Mouse (Mus musculus): ENCODE data around the gene 1700122O11Rik. TPM values are rescaled to one million over a fixed set of nuclear protein-coding genes. Genes with fewer than 3 reads are reported as not detected.

1700122O11Rik gene
- total and polyA plus RNA-seq, 2 experiments from 2014 or later: not detected

- Histone ChIP-seq H3K4me2 (ENCODE audit: low read depth, low read length) (no peak overlapping the region), H3K36me3 (replicated peaks; ENCODE audit: control insufficient read depth, insufficient read depth, low read length) (no peaks in the 10 kb centered on the region), H3K27ac (ENCODE audit: low read depth) (no peak overlapping the region), H3K27me3 (ENCODE audit: control insufficient read depth, insufficient read depth, low read length) (peaks cover 16% of the 10 kb centered on the region), H3K9me3 (replicated peaks; ENCODE audit: control insufficient read depth, low read length) (no peaks in the 10 kb centered on the region), H3K4me1 (ENCODE audit: control insufficient read depth, insufficient read depth) (no peaks in the 10 kb centered on the region), H3K9ac (replicated peaks; ENCODE audit: low read depth, low read length) (no peak overlapping the region), H3K4me3 (ENCODE audit: low read depth, low read length) (no peak overlapping the region)
- 42% methylated on average over 5 of the region's 5 CpGs for WGBS
- ATAC-seq (ENCODE audit: insufficient read depth, low read depth): no peak
- TF ChIP-seq EP300 (IDR thresholded peaks at IDR 0.05; ENCODE audit: low read depth): no peak
- TF ChIP-seq CTCF (IDR thresholded peaks at IDR 0.05; ENCODE audit: low read depth): no peak
- DNase-seq (ENCODE audit: low spot score): no peak
Measured at GRCm38 (mm10) chr17:48051638-48052337, 13.7 kb upstream of the 1700122O11Rik start.

DNA sequence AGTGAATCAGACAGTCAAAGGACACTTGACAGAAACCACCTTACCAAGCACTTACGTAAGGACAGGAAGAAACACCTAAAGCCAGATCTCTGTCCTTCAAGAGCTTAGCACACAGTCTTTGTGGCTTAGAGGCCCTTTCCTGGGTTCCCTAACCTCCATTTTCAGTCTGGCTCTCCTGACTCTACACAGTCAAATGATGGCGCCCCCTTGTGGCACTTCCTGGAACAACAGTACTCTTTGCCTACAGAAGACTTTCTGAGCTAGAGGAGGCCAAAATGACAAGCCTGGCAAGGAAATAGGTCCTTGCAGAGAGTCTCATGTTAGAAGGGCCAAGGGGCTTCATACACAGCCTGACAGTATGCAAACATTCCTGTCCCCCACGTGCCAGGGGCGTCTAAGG lies 7.5 kb upstream of the 1700122O11Rik start:
- no peaks in the 10 kb centered on the region for H3K27me3 ChIP-seq (ENCODE audit: control insufficient read depth, insufficient read depth, low read length)
- H3K4me3 ChIP-seq (ENCODE audit: low read depth, low read length): no peak overlapping the region
- H3K4me2 ChIP-seq (ENCODE audit: low read depth, low read length): no peak overlapping the region
- no peaks in the 10 kb centered on the region for H3K9me3 ChIP-seq (replicated peaks; ENCODE audit: control insufficient read depth, low read length)
- DNase-seq (ENCODE audit: low spot score) (peak; percentile 54), ATAC-seq (ENCODE audit: insufficient read depth, low read depth) (no peak)
- no peak overlapping the region for H3K27ac ChIP-seq (ENCODE audit: low read depth)
- H3K36me3 ChIP-seq (replicated peaks; ENCODE audit: control insufficient read depth, insufficient read depth, low read length): no peaks in the 10 kb centered on the region
- no peak overlapping the region for H3K9ac ChIP-seq (replicated peaks; ENCODE audit: low read depth, low read length)
- H3K4me1 ChIP-seq (ENCODE audit: control insufficient read depth, insufficient read depth): no peaks in the 10 kb centered on the region
- peak; percentile 73 for TF ChIP-seq CTCF (IDR thresholded peaks at IDR 0.05; ENCODE audit: low read depth)
- TF ChIP-seq EP300 (IDR thresholded peaks at IDR 0.05; ENCODE audit: low read depth): no peak
- WGBS: 33% methylated on average over 4 of the region's 4 CpGs

DNA sequence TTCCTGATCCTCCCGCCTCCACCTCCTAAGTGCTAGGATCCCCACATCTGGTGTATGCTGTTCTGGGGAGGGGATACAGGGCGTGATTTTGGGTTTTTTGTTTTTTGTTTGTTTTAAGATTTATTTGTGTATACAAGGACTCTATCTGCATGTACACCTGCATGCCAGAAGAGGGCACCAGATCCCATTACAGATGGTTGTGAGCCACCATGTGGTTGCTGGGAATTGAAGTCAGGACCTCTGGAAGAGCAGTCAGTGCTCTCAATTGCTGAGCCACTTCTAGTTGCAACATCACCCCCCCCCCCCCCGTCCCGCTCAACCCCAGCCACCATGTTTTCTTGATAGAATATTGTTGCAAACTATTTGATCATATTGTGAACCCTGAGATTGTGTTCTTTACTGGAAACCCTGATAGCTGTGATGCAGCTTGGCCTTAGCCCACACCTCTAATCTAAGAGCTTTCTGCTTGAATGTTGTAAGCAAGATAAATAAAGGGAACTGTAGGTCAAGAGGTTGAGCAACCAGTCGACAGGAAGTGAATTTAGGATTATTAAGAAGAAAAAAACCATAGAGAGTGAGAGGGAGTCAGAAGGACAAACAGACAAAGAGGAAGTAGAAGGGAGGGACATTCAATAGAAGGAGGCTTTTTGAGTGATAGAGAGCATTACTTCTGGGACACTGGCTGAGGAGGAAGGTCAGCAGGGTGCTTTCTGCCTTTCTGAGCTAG lies 5.2 kb upstream of the 1700122O11Rik start:
- no peak for TF ChIP-seq EP300 (IDR thresholded peaks at IDR 0.05; ENCODE audit: low read depth)
- 0 out of 2 replicates have a peak, but pooled peaks have one; percentile 10 for TF ChIP-seq CTCF (IDR thresholded peaks at IDR 0.05; ENCODE audit: low read depth)
- Histone ChIP-seq H3K36me3 (replicated peaks; ENCODE audit: control insufficient read depth, insufficient read depth, low read length) (no peaks in the 10 kb centered on the region), H3K4me2 (ENCODE audit: low read depth, low read length) (no peak overlapping the region), H3K27ac (ENCODE audit: low read depth) (no peak overlapping the region), H3K27me3 (ENCODE audit: control insufficient read depth, insufficient read depth, low read length) (no peaks in the 10 kb centered on the region), H3K4me1 (ENCODE audit: control insufficient read depth, insufficient read depth) (peaks cover 6% of the 10 kb centered on the region; the same call in 1 of the 2 replicates), H3K4me3 (ENCODE audit: low read depth, low read length) (no peak overlapping the region), H3K9me3 (replicated peaks; ENCODE audit: control insufficient read depth, low read length) (no peaks in the 10 kb centered on the region), H3K9ac (replicated peaks; ENCODE audit: low read depth, low read length) (no peak overlapping the region)
- DNase-seq (ENCODE audit: low spot score): no peak
- WGBS: 75% methylated on average over 5 of the region's 5 CpGs
- no peak for ATAC-seq (ENCODE audit: insufficient read depth, low read depth)

DNA sequence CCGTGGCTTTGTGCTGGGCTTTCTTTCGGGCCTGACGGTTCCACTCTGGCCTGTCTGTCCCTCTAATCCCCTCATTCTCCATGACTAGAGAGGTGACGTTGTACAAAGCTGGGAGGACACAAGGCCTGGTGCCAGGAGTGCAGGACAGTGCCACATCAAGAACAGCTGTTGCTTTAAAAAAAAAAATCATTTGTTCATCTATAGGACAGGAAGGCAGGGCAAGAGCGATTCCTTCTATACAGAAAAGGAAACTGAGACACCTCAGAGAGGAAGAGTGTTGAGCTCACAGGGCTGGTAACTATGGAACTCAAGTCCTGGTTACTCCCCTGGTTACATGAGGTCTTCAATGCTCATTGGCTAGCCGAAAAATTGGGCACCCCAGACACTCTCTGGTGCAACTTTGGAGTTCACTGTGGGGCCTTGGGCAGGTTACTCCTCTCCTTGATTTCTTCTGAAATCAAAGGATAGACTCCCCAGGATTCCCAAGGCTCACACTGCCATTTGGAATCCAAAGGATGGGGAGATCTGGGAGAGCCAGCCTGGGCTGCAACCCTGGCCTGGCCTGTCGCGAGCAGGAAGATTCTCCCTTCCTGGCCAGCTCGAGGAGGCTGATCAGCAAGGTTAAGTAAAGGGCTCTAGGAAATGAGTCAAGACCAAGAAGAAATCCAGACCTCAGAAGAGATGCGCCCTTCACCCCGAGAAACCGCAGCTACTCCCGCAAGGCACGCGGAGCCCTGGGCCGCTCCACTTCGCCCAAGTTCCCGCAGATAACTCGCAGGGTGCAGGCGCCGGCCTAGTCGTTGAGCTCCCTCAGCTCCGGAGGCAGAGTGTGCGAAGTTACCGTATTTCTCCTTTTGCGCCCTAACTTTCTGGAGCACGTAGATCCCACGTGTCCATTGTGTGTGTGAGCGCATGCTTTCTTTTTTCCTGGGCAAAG lies 3.5 kb upstream of the 1700122O11Rik start:
- ATAC-seq (ENCODE audit: insufficient read depth, low read depth): peak; percentile 62
- peak overlapping the region; percentile 44; the same call in 1 of the 2 replicates for H3K27ac ChIP-seq (ENCODE audit: low read depth)
- WGBS: 17% methylated on average over 29 of the region's 29 CpGs
- no peaks in the 10 kb centered on the region for H3K27me3 ChIP-seq (ENCODE audit: control insufficient read depth, insufficient read depth, low read length)
- H3K9me3 ChIP-seq (replicated peaks; ENCODE audit: control insufficient read depth, low read length): no peaks in the 10 kb centered on the region
- TF ChIP-seq CTCF (IDR thresholded peaks at IDR 0.05; ENCODE audit: low read depth): no peak
- TF ChIP-seq EP300 (IDR thresholded peaks at IDR 0.05; ENCODE audit: low read depth): no peak
- peak overlapping the region; percentile 49 for H3K4me2 ChIP-seq (ENCODE audit: low read depth, low read length)
- no peaks in the 10 kb centered on the region for H3K36me3 ChIP-seq (replicated peaks; ENCODE audit: control insufficient read depth, insufficient read depth, low read length)
- peaks cover 6% of the 10 kb centered on the region; the same call in 1 of the 2 replicates for H3K4me1 ChIP-seq (ENCODE audit: control insufficient read depth, insufficient read depth)
- peak overlapping the region; percentile 22; the same call in 1 of the 2 replicates for H3K4me3 ChIP-seq (ENCODE audit: low read depth, low read length)
- H3K9ac ChIP-seq (replicated peaks; ENCODE audit: low read depth, low read length): no peak overlapping the region
- peak; percentile 53 for DNase-seq (ENCODE audit: low spot score)

GRCm38 (mm10) chr17:48039232-48039866 lies 1.3 kb upstream of the 1700122O11Rik start:
- no peak overlapping the region for H3K27ac ChIP-seq (ENCODE audit: low read depth)

More at GRCm38 (mm10) chr17:48039232-48039866, 1.3 kb upstream of the 1700122O11Rik start:
- TF ChIP-seq EP300 (IDR thresholded peaks at IDR 0.05; ENCODE audit: low read depth) (0 out of 2 replicates have a peak, but pooled peaks have one; percentile 16), CTCF (IDR thresholded peaks at IDR 0.05; ENCODE audit: low read depth) (no peak)
- Histone ChIP-seq H3K4me2 (ENCODE audit: low read depth, low read length) (peak overlapping the region; percentile 44), H3K9ac (replicated peaks; ENCODE audit: low read depth, low read length) (no peak overlapping the region), H3K27me3 (ENCODE audit: control insufficient read depth, insufficient read depth, low read length) (no peaks in the 10 kb centered on the region), H3K4me3 (ENCODE audit: low read depth, low read length) (no peak overlapping the region), H3K4me1 (ENCODE audit: control insufficient read depth, insufficient read depth) (peaks cover 6% of the 10 kb centered on the region; the same call in 1 of the 2 replicates), H3K9me3 (replicated peaks; ENCODE audit: control insufficient read depth, low read length) (no peaks in the 10 kb centered on the region), H3K36me3 (replicated peaks; ENCODE audit: control insufficient read depth, insufficient read depth, low read length) (no peaks in the 10 kb centered on the region)
- 24% methylated on average over 14 of the region's 14 CpGs for WGBS
- peak; percentile 81 for DNase-seq (ENCODE audit: low spot score)
- peak; percentile 78 for ATAC-seq (ENCODE audit: insufficient read depth, low read depth)

Data from heart, postnatal 0 days (tissue).